Mouse (Mus musculus): ENCODE results near the gene Prcc. TPM values are rescaled to one million over a fixed set of nuclear protein-coding genes. Genes with fewer than 3 reads are reported as not detected.
"Not testable (repeated sequence)": the region's sequence is repeated elsewhere in the genome, so short reads cannot be mapped to it uniquely, and the experiment has no call there.

The Prcc gene
- polyA plus RNA-seq, 1 experiment = 24.5 TPM

GRCm38 (mm10) chr3:87905880-87906485 is 20.6 kb upstream of the Prcc start, which contains the start of gene Hdgf:
TSS of gene Hdgf (plus strand) at chr3:87906321.
- no peak for DNase-seq (ENCODE audit: low read depth)

- DNase-seq (ENCODE audit: low read depth) = no peak
These were observed 18.4 kb upstream of the Prcc start for GRCm38 (mm10) chr3:87903821-87904220.

- DNase-seq (ENCODE audit: low read depth) = not testable (repeated sequence)
These were observed 16.6 kb upstream of the Prcc start for GRCm38 (mm10) chr3:87901959-87902358.

- DNase-seq (ENCODE audit: low read depth) = no peak
These were observed 15.7 kb upstream of the Prcc start for GRCm38 (mm10) chr3:87901036-87901624.

GRCm38 (mm10) chr3:87899776-87900175 is 14.4 kb upstream of the Prcc start:
- DNase-seq (ENCODE audit: low read depth) = no peak

- DNase-seq (ENCODE audit: low read depth) = no peak
These were observed 13.9 kb upstream of the Prcc start for GRCm38 (mm10) chr3:87899266-87899665.

GRCm38 (mm10) chr3:87893367-87893905 is 8.0 kb upstream of the Prcc start:
- no peak for DNase-seq (ENCODE audit: low read depth)

GRCm38 (mm10) chr3:87891481-87891880 is 6.1 kb upstream of the Prcc start:
- DNase-seq (ENCODE audit: low read depth) = no peak

GRCm38 (mm10) chr3:87887400-87887799 is 2.0 kb upstream of the Prcc start:
- not testable (repeated sequence) for DNase-seq (ENCODE audit: low read depth)

- no peak for DNase-seq (ENCODE audit: low read depth)
These were observed 1.0 kb upstream of the Prcc start for GRCm38 (mm10) chr3:87886416-87886815.

- DNase-seq (ENCODE audit: low read depth) = no peak
These were observed 577 bp upstream of the Prcc start for GRCm38 (mm10) chr3:87886004-87886365.

- no peak for DNase-seq (ENCODE audit: low read depth)
These were observed 628 bp downstream of the Prcc start for GRCm38 (mm10) chr3:87884708-87885251.

- DNase-seq (ENCODE audit: low read depth) = no peak
These were observed 1.1 kb downstream of the Prcc start for GRCm38 (mm10) chr3:87884291-87884690.

GRCm38 (mm10) chr3:87877730-87878129 is 7.7 kb downstream of the Prcc start:
- no peak for DNase-seq (ENCODE audit: low read depth)

- not testable (repeated sequence) for DNase-seq (ENCODE audit: low read depth)
These were observed 21.3 kb downstream of the Prcc start for GRCm38 (mm10) chr3:87864111-87864510.

- DNase-seq (ENCODE audit: low read depth) = no peak
These were observed 25.6 kb downstream of the Prcc start for GRCm38 (mm10) chr3:87859813-87860212.

GRCm38 (mm10) chr3:87857666-87858065 is 27.7 kb downstream of the Prcc start:
- no peak for DNase-seq (ENCODE audit: low read depth)

GRCm38 (mm10) chr3:87855936-87856335 is 29.5 kb downstream of the Prcc start:
- DNase-seq (ENCODE audit: low read depth) = no peak

GRCm38 (mm10) chr3:87854795-87855568 is 30.4 kb downstream of the Prcc start:
- DNase-seq (ENCODE audit: low read depth) = no peak

- DNase-seq (ENCODE audit: low read depth) = no peak
These were observed 36.3 kb downstream of the Prcc start for GRCm38 (mm10) chr3:87849117-87849516.

GRCm38 (mm10) chr3:87847680-87848079 is 37.7 kb downstream of the Prcc start:
- DNase-seq (ENCODE audit: low read depth) = no peak

- DNase-seq (ENCODE audit: low read depth) = no peak
These were observed 38.7 kb downstream of the Prcc start, which contains the start of gene Sh2d2a for GRCm38 (mm10) chr3:87846650-87847110. TSS of gene Sh2d2a (plus strand) at chr3:87846755.

Measured in gonadal fat pad, adult 2 months (tissue).